ENCODE assay signal across 22 mouse cellular contexts in the genomic region with DNA sequence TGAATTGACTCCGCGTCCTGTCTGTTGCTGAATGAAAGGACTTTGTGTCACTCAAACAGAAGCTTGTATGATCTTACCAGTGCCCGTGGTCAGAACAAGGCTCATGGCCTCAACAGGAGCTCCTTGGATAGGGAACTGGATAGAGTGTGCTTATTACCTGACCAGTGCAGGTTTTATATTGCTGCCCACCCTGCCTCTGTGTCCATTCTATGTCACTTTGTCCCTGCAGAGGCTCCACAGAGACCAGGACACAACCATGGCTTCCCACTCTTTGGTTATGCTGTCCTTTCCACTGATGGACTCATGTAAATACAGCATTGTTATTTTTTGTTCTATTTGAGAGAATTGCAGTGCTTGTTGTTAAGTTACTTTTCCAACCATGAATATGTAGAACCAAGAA.
A peak's percentile ranks its signal among the peaks of the same experiment; 100 is the strongest.
DNase-seq lines count a peak whose midpoint lies in the region; ATAC-seq and TF ChIP-seq lines count a peak whose summit lies in the region.
"Had no signal": no experiment of that assay in that cellular context is flagged by ENCODE, and none has a peak within 500 bp of the region (broad histone marks: within the 10 kb centered on the region; RNA-seq: fewer than 3 reads in every experiment).

No protein-coding gene starts in this region.

- WGBS in heart, adult 2 months, result 96% methylated on average over 3 of the region's 3 CpGs
- WGBS in midbrain, embryonic 11.5 days, result 96% methylated on average over 3 of the region's 3 CpGs
- 94% methylated on average over 3 of the region's 3 CpGs for WGBS in midbrain, embryonic 13.5 days
- 92% methylated on average over 3 of the region's 3 CpGs for WGBS in limb, embryonic 10.5 days
- WGBS in lung, adult 2 months, result 92% methylated on average over 3 of the region's 3 CpGs

- no peak for TF ChIP-seq CTCF in heart, adult 2 months (IDR thresholded peaks at IDR 0.05)
- no peak for TF ChIP-seq CTCF in lung, adult 2 months (IDR thresholded peaks at IDR 0.05; ENCODE audit: insufficient read depth, low read length)

- no peaks in the 10 kb centered on the region for H3K9me3 ChIP-seq in midbrain, embryonic 11.5 days (ENCODE audit: control insufficient read depth, low read length)
- H3K9me3 ChIP-seq in midbrain, embryonic 13.5 days, result no peaks in the 10 kb centered on the region
- no peaks in the 10 kb centered on the region for H3K9me3 ChIP-seq in limb, embryonic 10.5 days (replicated peaks)
- H3K9me3 ChIP-seq: embryonic facial prominence, embryonic 13.5 days; embryonic facial prominence, embryonic 15.5 days; forebrain, embryonic 10.5 days; forebrain, embryonic 13.5 days had no signal

- DNase-seq in heart, adult 11 months, result peak; percentile 66
- no peak for DNase-seq in heart, adult 2 months
- peak; percentile 45 for DNase-seq in midbrain, embryonic 11.5 days (ENCODE audit: low spot score, missing footprints)
- peak; percentile 14 for DNase-seq in limb, embryonic 10.5 days (ENCODE audit: low spot score)
- DNase-seq in lung, adult 2 months, result no peak
- DNase-seq: adrenal gland, adult 2 months; adrenal gland, postnatal 10 days; adrenal gland, postnatal 25 days; cerebellum, adult 11 months; cerebellum, adult 18-20 months; cerebellum, adult 8-10 months; cerebellum, adult 9-11 months; cerebellum, postnatal 14 days; cerebellum, postnatal 36 days; embryo, embryonic 11 days had no signal

- no peaks in the 10 kb centered on the region for H3K79me2 ChIP-seq in heart, adult 2 months (replicated peaks; ENCODE audit: control insufficient read depth, insufficient read depth, low read length)

- H3K27ac ChIP-seq in heart, adult 2 months, result no peak overlapping the region
- H3K27ac ChIP-seq in midbrain, embryonic 11.5 days (ENCODE audit: low read depth, low read length), result no peak overlapping the region
- no peak overlapping the region for H3K27ac ChIP-seq in midbrain, embryonic 13.5 days
- no peak overlapping the region for H3K27ac ChIP-seq in limb, embryonic 10.5 days
- H3K27ac ChIP-seq: embryonic facial prominence, embryonic 13.5 days; embryonic facial prominence, embryonic 15.5 days; forebrain, embryonic 10.5 days; forebrain, embryonic 13.5 days had no signal

- H3K4me2 ChIP-seq in midbrain, embryonic 11.5 days, result no peak overlapping the region
- no peak overlapping the region for H3K4me2 ChIP-seq in midbrain, embryonic 13.5 days (replicated peaks)
- H3K4me2 ChIP-seq: embryonic facial prominence, embryonic 13.5 days; embryonic facial prominence, embryonic 15.5 days; forebrain, embryonic 13.5 days had no signal

- H3K4me1 ChIP-seq in heart, adult 2 months (ENCODE audit: control insufficient read depth, insufficient read depth, low read length), result no peaks in the 10 kb centered on the region
- no peaks in the 10 kb centered on the region for H3K4me1 ChIP-seq in midbrain, embryonic 11.5 days (ENCODE audit: control insufficient read depth, insufficient read depth, low read length)
- no peaks in the 10 kb centered on the region for H3K4me1 ChIP-seq in midbrain, embryonic 13.5 days (replicated peaks)
- H3K4me1 ChIP-seq in limb, embryonic 10.5 days, result peaks cover 14% of the 10 kb centered on the region
- H3K4me1 ChIP-seq in lung, adult 2 months (ENCODE audit: control insufficient read depth, insufficient read depth, low read length), result no peaks in the 10 kb centered on the region
- H3K4me1 ChIP-seq: forebrain, embryonic 13.5 days had no signal

- ATAC-seq in midbrain, embryonic 11.5 days (ENCODE audit: low FRiP score), result no peak
- no peak for ATAC-seq in midbrain, embryonic 13.5 days
- ATAC-seq: forebrain, embryonic 13.5 days; forebrain, embryonic 16.5 days had no signal

- H3K9ac ChIP-seq in heart, adult 2 months (ENCODE audit: low read depth, low read length), result no peak overlapping the region
- no peak overlapping the region for H3K9ac ChIP-seq in midbrain, embryonic 11.5 days (ENCODE audit: low read length)
- H3K9ac ChIP-seq in midbrain, embryonic 13.5 days (replicated peaks), result no peak overlapping the region
- H3K9ac ChIP-seq: embryonic facial prominence, embryonic 13.5 days; embryonic facial prominence, embryonic 15.5 days; forebrain, embryonic 13.5 days had no signal

- TF ChIP-seq EP300 in heart, adult 2 months (IDR thresholded peaks at IDR 0.05; ENCODE audit: insufficient read depth, low read depth, low read length), result no peak

- no peaks in the 10 kb centered on the region for H3K36me3 ChIP-seq in heart, adult 2 months (ENCODE audit: control insufficient read depth, insufficient read depth, low read length)
- H3K36me3 ChIP-seq in midbrain, embryonic 11.5 days (ENCODE audit: control insufficient read depth, insufficient read depth, low read length), result no peaks in the 10 kb centered on the region
- H3K36me3 ChIP-seq in midbrain, embryonic 13.5 days, result no peaks in the 10 kb centered on the region
- H3K36me3 ChIP-seq in limb, embryonic 10.5 days, result no peaks in the 10 kb centered on the region
- H3K36me3 ChIP-seq: embryonic facial prominence, embryonic 13.5 days; embryonic facial prominence, embryonic 15.5 days; forebrain, embryonic 10.5 days had no signal

- no peaks in the 10 kb centered on the region for H3K27me3 ChIP-seq in heart, adult 2 months (ENCODE audit: control insufficient read depth, insufficient read depth, low read length)
- H3K27me3 ChIP-seq in midbrain, embryonic 11.5 days (ENCODE audit: control insufficient read depth, insufficient read depth, low read length), result no peaks in the 10 kb centered on the region
- H3K27me3 ChIP-seq in midbrain, embryonic 13.5 days, result no peaks in the 10 kb centered on the region
- H3K27me3 ChIP-seq in limb, embryonic 10.5 days (ENCODE audit: low read depth, poor library complexity, severe bottlenecking), result no peaks in the 10 kb centered on the region
- H3K27me3 ChIP-seq: embryonic facial prominence, embryonic 13.5 days; embryonic facial prominence, embryonic 15.5 days; forebrain, embryonic 13.5 days had no signal

- no peak for TF ChIP-seq POLR2A in heart, adult 2 months (IDR thresholded peaks at IDR 0.05; ENCODE audit: insufficient read depth, low read depth, low read length)
- TF ChIP-seq POLR2A in lung, adult 2 months (IDR thresholded peaks at IDR 0.05; ENCODE audit: borderline replicate concordance, extremely low read depth, low read depth, low read length), result no peak

- no peak overlapping the region for H3K4me3 ChIP-seq in heart, adult 2 months
- H3K4me3 ChIP-seq in midbrain, embryonic 11.5 days (ENCODE audit: low read depth, low read length), result no peak overlapping the region
- H3K4me3 ChIP-seq in midbrain, embryonic 13.5 days (replicated peaks), result no peak overlapping the region
- H3K4me3 ChIP-seq in limb, embryonic 10.5 days, result no peak overlapping the region
- H3K4me3 ChIP-seq in lung, adult 2 months (replicated peaks; ENCODE audit: extremely low read depth, low read depth, low read length), result no peak overlapping the region
- H3K4me3 ChIP-seq: embryonic facial prominence, embryonic 13.5 days; embryonic facial prominence, embryonic 15.5 days; erythroblast, embryonic 14.5 days; forebrain, embryonic 10.5 days; forebrain, embryonic 13.5 days had no signal

- intact Hi-C loops in heart, adult 2 months (cut with DNase I), result no loop called here

Comparison
In these comparisons a context has a peak if more than half of its experiments do, and no peak if none do; other contexts are left out.
1. DNase-seq: peak in heart, adult 11 months (single experiment), midbrain, embryonic 11.5 days (single experiment) and limb, embryonic 10.5 days (single experiment); none in heart, adult 2 months (0 of 2) and lung, adult 2 months (single experiment).